Mouse (Mus musculus): ENCODE results near the gene Bdh2.

Gene Bdh2

DNA sequence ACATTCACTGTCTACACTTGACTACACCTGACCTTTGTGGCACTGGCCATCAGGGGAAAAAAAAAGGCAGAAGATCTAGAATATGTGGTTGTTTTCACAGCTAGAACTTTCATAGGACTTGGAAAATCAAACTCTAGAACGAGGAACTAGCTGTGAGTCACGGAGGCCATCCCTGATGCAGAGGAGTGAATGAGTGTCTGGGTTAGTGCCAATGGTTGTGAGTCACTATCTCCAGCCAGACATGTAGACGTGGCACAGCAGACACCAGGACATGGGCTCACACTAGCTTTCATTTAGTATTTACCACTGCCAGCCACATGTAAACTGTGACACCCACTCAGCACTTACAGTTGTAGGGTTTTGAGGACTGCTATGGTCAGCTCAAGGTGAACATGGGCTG, 17.5 kb downstream of the Bdh2 start:
- DNase-seq (ENCODE audit: inconsistent ontology term) = peak; percentile 90

DNA sequence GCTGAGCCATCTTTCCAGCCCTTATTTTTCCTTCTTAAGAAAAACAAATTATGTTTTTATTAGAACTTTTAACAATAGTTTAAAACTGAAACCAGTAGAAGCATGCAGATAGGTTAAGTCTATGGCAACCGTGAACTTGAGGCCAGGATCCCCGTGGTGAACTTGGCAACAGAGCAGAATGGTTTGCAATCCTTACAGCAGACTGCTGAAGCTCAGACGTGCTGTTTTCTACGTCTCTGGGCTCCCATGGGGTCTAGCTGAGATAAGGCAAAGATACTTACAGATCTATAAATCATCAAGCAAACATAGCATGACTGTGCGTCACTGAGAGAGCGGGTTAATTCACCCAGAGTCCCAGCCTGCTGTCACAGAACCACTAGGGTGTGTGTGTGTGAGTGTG, 19.1 kb downstream of the Bdh2 start:
- DNase-seq (ENCODE audit: inconsistent ontology term) = no peak

- DNase-seq (ENCODE audit: inconsistent ontology term) = no peak
Measured at GRCm38 (mm10) chr3:135304060-135304459, 23.0 kb downstream of the Bdh2 start.

DNA sequence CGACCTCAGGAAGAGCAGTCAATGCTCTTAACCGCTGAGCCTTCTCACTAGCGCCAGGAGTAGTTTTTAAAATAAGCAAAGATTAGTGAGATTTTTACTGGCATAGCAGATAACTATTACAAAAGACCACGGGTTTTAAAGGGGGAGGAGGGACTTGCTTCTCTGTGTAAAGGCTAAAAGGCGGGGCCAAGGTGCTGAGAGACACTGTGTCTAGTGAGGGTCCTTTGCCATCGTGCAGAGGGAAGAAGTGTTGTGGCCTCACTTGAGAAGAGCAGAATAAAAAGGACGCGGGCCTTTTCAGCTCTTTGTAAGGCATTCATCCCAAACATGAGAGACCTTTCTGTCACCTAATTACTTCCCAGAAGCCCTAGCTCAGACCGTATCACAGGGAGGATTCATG, 23.5 kb downstream of the Bdh2 start:
- DNase-seq (ENCODE audit: inconsistent ontology term) = no peak

DNA sequence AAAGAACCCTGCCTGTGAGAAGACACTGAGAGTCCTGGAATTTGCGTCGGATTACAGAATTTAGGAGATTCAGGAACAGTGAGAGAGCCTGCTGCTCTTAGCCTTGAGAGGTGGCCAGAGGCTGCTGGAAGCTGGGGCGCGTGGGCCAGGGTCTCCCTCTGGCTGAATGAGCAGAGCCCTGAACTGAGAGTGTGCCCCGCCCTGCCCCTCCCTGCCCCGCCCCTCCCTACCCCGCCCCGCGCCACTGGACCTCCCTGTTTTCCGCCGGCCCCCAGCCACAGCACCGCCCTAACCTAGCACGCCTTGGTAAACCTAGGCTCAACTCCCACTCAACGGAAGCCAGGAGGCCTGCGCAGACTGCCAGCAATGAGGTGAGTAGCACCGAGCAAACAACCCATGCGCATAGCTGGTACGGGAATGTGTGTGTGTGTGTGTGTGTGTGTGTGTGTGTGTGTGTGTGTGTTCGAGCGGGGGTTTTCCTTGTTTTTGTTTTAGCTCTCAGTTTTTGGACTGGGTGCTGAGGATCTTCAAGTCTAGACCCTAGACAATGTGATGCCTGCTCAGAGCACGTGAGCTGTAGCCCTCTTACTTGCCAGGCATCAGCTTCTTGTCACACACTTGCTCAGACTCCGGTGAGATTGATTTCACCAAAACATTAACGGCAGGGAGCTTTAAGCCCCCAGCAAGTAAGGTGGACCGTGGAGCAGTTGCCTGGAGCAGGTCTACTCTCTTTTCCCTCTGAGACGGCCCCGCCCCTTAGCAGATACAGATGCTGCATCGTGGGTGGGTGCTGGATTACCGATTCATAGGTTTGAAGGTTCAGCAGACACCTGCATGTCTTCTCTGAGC, 26.6 kb downstream of the Bdh2 start, which contains the start of gene Slc9b2:
Gene Slc9b2, plus strand, starts transcription at position 290 of the 849 bp plus-strand sequence.
- peak; percentile 52 for DNase-seq (ENCODE audit: inconsistent ontology term)

DNA sequence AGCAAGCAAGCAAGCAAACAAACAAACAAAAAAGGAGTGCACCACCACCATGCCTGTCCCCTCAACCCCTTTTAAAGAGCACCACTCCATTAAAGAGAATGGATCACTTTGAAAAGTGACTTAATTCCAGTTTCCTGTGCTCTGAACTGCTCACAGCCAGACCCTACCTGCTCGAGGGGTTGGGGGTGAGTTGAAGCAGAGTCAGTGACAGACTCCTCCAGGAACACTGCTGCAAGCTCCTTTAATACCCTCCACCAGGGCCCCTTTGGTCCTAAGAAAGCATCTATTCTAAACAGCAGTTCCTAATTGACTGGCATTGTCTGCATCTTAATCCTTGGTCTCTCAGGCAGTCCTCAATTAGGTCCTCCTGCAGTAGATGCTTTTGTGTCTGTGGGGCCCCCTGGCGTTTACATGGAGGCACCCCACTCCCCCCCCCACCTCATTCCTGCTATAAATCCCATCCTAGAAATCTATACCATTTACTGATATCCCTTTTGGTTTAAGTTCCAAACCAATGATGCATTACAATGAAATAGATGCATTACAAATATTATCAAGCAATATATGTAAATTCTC, 32.0 kb downstream of the Bdh2 start:
- no peak for DNase-seq (ENCODE audit: inconsistent ontology term)

- DNase-seq (ENCODE audit: inconsistent ontology term) = no peak
Measured at GRCm38 (mm10) chr3:135313727-135314126, 32.7 kb downstream of the Bdh2 start.

DNA sequence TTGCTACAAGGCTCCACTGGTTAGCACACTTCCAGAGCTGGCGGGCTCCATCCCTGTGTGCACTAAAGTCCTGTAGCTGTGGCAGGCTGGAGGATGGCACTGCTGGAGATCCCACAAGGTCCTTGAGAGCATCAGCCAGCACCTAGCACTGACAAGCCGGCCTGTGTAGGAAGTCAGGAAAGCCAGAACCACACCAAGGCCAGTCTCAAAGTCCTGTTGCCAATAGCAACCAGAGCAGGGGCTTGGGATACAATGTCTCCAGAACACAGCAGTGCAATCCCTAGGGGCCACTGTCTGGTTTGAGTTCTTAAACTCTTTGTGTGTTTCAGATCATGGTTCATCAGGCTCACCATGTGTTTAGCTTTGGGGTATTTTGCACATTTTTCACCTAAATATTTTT, 33.8 kb downstream of the Bdh2 start:
- DNase-seq (ENCODE audit: inconsistent ontology term) = no peak

DNA sequence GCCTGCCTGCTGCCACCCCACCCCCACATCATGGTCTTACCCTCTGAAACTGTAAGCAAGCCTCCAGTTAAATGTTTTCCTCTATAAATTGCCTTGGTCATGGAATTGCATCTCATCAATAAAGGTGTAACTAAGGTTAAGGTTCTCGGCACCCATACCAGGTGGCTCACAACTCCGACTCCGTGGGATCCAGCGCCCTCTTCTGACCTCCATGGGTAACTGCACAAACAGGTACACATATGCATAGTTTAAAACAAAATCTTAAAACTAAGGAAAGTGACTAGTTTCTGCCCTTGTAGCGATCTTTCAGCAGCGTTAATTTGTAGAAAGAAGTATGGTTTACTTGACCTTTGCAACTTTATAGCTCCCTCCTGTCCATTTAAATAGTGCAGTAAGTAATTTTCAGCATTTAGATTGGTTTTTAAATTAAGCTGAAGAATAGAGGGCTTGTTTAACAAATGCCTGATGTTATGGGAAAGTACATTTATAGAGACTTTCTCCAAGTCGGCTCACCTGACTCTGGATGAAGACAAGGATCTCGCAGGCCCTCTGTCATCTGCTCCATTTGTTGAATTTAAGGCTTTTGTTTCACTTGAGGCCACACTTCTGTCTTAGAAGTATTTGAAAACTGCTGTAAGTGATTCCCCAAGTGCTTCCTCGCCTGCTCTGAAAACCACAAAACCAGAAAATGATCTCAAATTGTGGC, 34.9 kb downstream of the Bdh2 start:
- no peak for DNase-seq (ENCODE audit: inconsistent ontology term)

DNA sequence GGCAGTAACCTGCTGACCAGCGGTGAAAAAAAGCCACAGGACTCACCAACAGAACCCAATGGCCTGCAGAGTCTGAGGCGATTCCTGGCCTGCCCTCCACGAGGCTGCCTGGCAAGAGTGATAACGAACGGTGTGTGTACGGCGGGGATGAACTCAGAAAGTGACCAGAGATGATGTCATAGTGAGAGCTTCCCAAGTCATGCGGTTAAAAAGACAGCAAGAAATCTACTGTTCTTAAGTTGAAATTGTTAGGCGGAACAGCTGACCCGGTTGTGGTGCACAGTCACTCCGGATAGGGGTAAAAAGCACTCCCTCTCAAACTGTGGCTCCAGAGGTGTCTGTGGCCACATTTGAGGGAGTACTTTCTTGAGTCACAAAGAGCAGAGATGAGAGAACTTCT, 37.3 kb downstream of the Bdh2 start:
- DNase-seq (ENCODE audit: inconsistent ontology term) = no peak

GRCm38 (mm10) chr3:135324354-135324753, 43.3 kb downstream of the Bdh2 start:
- DNase-seq (ENCODE audit: inconsistent ontology term) = no peak

- no peak for DNase-seq (ENCODE audit: inconsistent ontology term)
Measured at GRCm38 (mm10) chr3:135327176-135327575, 46.2 kb downstream of the Bdh2 start.

- no peak for DNase-seq (ENCODE audit: inconsistent ontology term)
Measured at GRCm38 (mm10) chr3:135327601-135328000, 46.6 kb downstream of the Bdh2 start.

DNA sequence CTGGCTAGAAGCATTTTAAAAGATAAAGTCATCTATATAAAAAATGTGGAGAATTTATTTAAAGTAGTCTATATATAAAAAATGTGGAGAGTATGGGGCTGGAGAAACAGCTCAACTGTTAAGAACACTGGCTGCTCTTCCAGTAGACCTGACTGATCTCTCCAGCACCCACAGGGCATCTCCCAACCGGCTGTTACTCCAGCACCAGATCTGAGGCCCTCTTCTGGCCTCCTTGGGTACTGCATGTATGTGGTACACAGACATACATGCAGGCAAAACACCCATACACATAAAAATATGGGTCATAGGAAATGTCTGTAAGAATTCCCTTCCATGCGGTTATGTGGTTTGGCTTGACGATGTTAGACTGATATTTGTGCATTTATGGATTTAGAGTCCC, 47.5 kb downstream of the Bdh2 start:
- no peak for DNase-seq (ENCODE audit: inconsistent ontology term)

GRCm38 (mm10) chr3:135332691-135333090, 51.7 kb downstream of the Bdh2 start:
- no peak for DNase-seq (ENCODE audit: inconsistent ontology term)

DNA sequence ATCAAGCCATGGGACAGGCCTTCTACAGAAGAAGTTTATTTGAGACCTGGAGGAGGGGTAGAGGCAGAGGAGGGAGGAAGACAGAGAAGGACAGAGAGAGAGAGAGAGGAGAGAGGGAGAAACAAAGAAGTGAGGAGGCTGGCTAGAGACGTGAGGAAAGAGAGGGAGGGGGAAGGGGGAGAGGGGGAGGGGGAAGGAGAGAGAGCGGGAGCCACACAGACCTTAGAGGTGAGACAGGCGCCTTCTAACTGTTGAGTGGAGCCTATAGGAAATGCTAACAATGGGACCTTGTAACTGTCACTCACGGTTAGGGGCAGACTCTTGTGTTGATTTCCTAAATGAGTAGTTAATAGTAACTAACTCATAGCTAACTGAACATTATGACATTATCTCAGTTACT, 52.7 kb downstream of the Bdh2 start:
- no peak for DNase-seq (ENCODE audit: inconsistent ontology term)

- no peak for DNase-seq (ENCODE audit: inconsistent ontology term)
Measured at GRCm38 (mm10) chr3:135347739-135348264, 66.8 kb downstream of the Bdh2 start, which contains the start of gene Slc9b1. TSS of gene Slc9b1 (plus strand) at chr3:135348029.

DNA sequence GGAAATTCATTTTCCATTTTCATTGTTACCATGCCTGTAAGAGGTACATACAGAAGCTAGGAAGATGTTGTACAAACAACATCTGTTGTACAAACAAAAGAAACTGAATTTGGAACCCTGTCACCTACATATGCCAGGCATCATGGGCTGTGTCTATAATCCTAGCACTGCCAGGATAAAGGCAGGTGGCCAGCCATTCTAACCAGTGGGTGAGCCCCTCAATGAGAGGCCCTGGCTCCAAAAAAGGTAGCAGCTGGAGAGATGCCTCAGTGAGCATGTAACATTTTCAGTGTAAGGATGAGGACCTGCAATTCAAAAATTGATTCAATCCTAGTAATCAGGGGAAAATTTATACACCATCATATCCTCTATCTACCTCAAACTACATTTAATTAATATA, 68.0 kb downstream of the Bdh2 start:
- DNase-seq (ENCODE audit: inconsistent ontology term) = no peak

GRCm38 (mm10) chr3:135351857-135352256, 70.8 kb downstream of the Bdh2 start:
- DNase-seq (ENCODE audit: inconsistent ontology term) = no peak

All from Muller cell, postnatal 12 days (primary cell).